Mouse (Mus musculus): Measurements from ENCODE around the gene 2010111I01Rik.

DNA sequence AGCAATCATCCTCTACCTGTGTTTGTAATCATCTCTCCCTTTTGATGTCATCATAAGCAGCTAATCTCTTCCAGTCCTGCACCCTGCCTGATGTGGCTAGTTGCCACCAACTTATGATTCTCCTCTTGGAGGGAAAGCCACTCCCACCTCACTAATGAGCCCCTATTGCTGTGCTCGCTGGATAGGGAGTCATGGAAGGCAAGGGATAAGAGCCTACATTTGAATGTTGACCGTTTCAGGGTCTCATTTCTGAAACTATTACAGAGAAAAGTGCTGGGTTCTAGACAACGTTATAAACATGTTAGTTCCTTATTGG lies 109.9 kb downstream of the 2010111I01Rik start:
- TF ChIP-seq CTCF (IDR thresholded peaks at IDR 0.05; ENCODE audit: low read depth): no peak
- TF ChIP-seq EP300 (IDR thresholded peaks at IDR 0.05; ENCODE audit: low read depth): no peak

Measured in liver, embryonic 14.5 days (tissue).